Comparison of ENCODE assay signal across 8 mouse cellular contexts in genomic region chr8:54779317-54780133, GRCm38 (mm10).
DNase-seq lines count a peak whose midpoint lies in the region; ATAC-seq lines count a peak whose summit lies in the region.

No protein-coding gene starts in this region.

- no peaks in the 10 kb centered on the region for H3K27me3 ChIP-seq in heart, embryonic 13.5 days (replicated peaks)
- no peaks in the 10 kb centered on the region for H3K27me3 ChIP-seq in liver, embryonic 11.5 days (replicated peaks; ENCODE audit: control insufficient read depth, insufficient read depth, low read length)
- no peaks in the 10 kb centered on the region for H3K27me3 ChIP-seq in midbrain, embryonic 16.5 days (ENCODE audit: control insufficient read depth, insufficient read depth, low read depth, low read length)

- DNase-seq in left cerebral cortex, adult 18-20 months (ENCODE audit: low spot score in 2 of 2): peak; percentile 22 to 24
- DNase-seq in left cerebral cortex, adult 11 months (ENCODE audit: low spot score): no peak
- peak; percentile 61 for DNase-seq in embryo, embryonic 9.5 days (ENCODE audit: extremely low spot score)
- peak; percentile 75 for DNase-seq in kidney, adult 9 months
- DNase-seq in liver, embryonic 11.5 days (ENCODE audit: low spot score): peak; percentile 34
- no peak for DNase-seq in MN1 (ENCODE audit: low spot score)

- peak overlapping the region; percentile 76 for H3K9ac ChIP-seq in heart, embryonic 13.5 days
- H3K9ac ChIP-seq in liver, embryonic 11.5 days (ENCODE audit: low read depth, low read length): no peak overlapping the region
- peak overlapping the region; percentile 25 for H3K9ac ChIP-seq in midbrain, embryonic 16.5 days (ENCODE audit: low read depth, low read length)

- H3K27ac ChIP-seq in heart, embryonic 13.5 days (replicated peaks): peak overlapping the region; percentile 55; the same call in 1 of the 2 replicates
- no peak overlapping the region for H3K27ac ChIP-seq in liver, embryonic 11.5 days (ENCODE audit: low read depth, low read length)
- H3K27ac ChIP-seq in midbrain, embryonic 16.5 days (ENCODE audit: low read length): no peak overlapping the region; the same call in 1 of the 2 replicates

- no peaks in the 10 kb centered on the region for H3K36me3 ChIP-seq in heart, embryonic 13.5 days
- H3K36me3 ChIP-seq in liver, embryonic 11.5 days (ENCODE audit: control insufficient read depth, insufficient read depth, low read length): no peaks in the 10 kb centered on the region
- no peaks in the 10 kb centered on the region for H3K36me3 ChIP-seq in midbrain, embryonic 16.5 days (ENCODE audit: control insufficient read depth, insufficient read depth, low read length)

- H3K4me2 ChIP-seq in heart, embryonic 13.5 days: peak overlapping the region; percentile 91
- peak overlapping the region; percentile 64 for H3K4me2 ChIP-seq in liver, embryonic 11.5 days
- H3K4me2 ChIP-seq in midbrain, embryonic 16.5 days (ENCODE audit: low read length): peak overlapping the region; percentile 92

- H3K4me3 ChIP-seq in heart, embryonic 13.5 days: peak overlapping the region; percentile 60
- H3K4me3 ChIP-seq in liver, embryonic 11.5 days (ENCODE audit: low read depth, low read length): peak overlapping the region; percentile 47
- peak overlapping the region; percentile 42 for H3K4me3 ChIP-seq in midbrain, embryonic 16.5 days (ENCODE audit: low read depth, low read length)

- 1% methylated on average over 23 of the region's 23 CpGs for whole genome bisulfite sequencing in heart, embryonic 13.5 days
- WGBS in liver, embryonic 11.5 days: under 1% methylated on average over 23 of the region's 23 CpGs
- 0% methylated on average over 23 of the region's 23 CpGs for WGBS in midbrain, embryonic 16.5 days

- ATAC-seq in heart, embryonic 13.5 days (ENCODE audit: extremely low read depth, insufficient number of reproducible peaks, low FRiP score, low TSS enrichment): no peak
- peak; percentile 29 for ATAC-seq in liver, embryonic 11.5 days (replicated peaks; ENCODE audit: low FRiP score)
- ATAC-seq in midbrain, embryonic 16.5 days: peak; percentile 76

- no peaks in the 10 kb centered on the region for H3K9me3 ChIP-seq in heart, embryonic 13.5 days
- H3K9me3 ChIP-seq in liver, embryonic 11.5 days (ENCODE audit: control insufficient read depth, low read length): no peaks in the 10 kb centered on the region
- H3K9me3 ChIP-seq in midbrain, embryonic 16.5 days (replicated peaks; ENCODE audit: control insufficient read depth, low read length, poor library complexity, severe bottlenecking): no peaks in the 10 kb centered on the region

- peaks cover 7% of the 10 kb centered on the region for H3K4me1 ChIP-seq in heart, embryonic 13.5 days
- H3K4me1 ChIP-seq in liver, embryonic 11.5 days (replicated peaks; ENCODE audit: control insufficient read depth, insufficient read depth, low read length): no peaks in the 10 kb centered on the region
- H3K4me1 ChIP-seq in midbrain, embryonic 16.5 days (ENCODE audit: control insufficient read depth, insufficient read depth, low read length): peaks cover 7% of the 10 kb centered on the region

Comparison
In these comparisons a context has a peak if more than half of its experiments do, and no peak if none do; other contexts are left out.
1. DNase-seq: peak in left cerebral cortex, adult 18-20 months (2 of 2), embryo, embryonic 9.5 days (single experiment), kidney, adult 9 months (single experiment) and liver, embryonic 11.5 days (single experiment); none in left cerebral cortex, adult 11 months (single experiment) and MN1 (single experiment).
2. Peak in every context shown above with its lines, with median percentiles within 50 percentile points of each other: H3K4me2 ChIP-seq and H3K4me3 ChIP-seq.